Mouse (Mus musculus) adrenal gland, postnatal 36 days (tissue): ENCODE results near the gene Polr1c. TPM values are rescaled to one million over a fixed set of nuclear protein-coding genes. Genes with fewer than 3 reads are reported as not detected.

Experiments used
- DNase-seq, 2 experiments: peaks; one replicate each; pipeline ENCODE4 v3.0.0; 2021; ENCODE audit warnings: mixed read lengths in 1 of 2
- microRNA-seq: library from miRNA; unstranded; fragments of <30 nt; microRNA quantifications from one replicate; pipeline ENCODE4 v1.2.0, GENCODE M21; 2021
- total RNA-seq, 2 experiments: library from RNA; stranded (reverse); gene quantifications; 2 replicates each; pipeline ENCODE4 v1.2.3; 2021

The Polr1c gene
- total RNA-seq, 2 experiments from 2014 or later = 97.8 to 119 TPM

GRCm38 (mm10) chr17:46210550-46210949, 37.3 kb downstream of the Polr1c start:
- DNase-seq = no peak

GRCm38 (mm10) chr17:46206676-46207075, 41.2 kb downstream of the Polr1c start:
- DNase-seq = no peak

- DNase-seq = peak; percentile 41 to 44
Observed at GRCm38 (mm10) chr17:46203078-46203477, 44.8 kb downstream of the Polr1c start.

GRCm38 (mm10) chr17:46202421-46203071, 45.3 kb downstream of the Polr1c start, which contains the start of the genes Polh and Xpo5:
TSS of gene Polh (minus strand) at chr17:46202645.
TSS of gene Xpo5 (plus strand) at chr17:46202782.
- DNase-seq = peak; percentile 94 to 96

- DNase-seq = peak; percentile 66 to 68
Observed at GRCm38 (mm10) chr17:46201151-46201550, 46.7 kb downstream of the Polr1c start.

Small RNAs within 50 kb of the gene (microRNA-seq; reads per million reads assigned to microRNA genes)
- not detected for gene Mir693

Other genes starting within 250 kb of the Polr1c start
- 100 to 1,000 TPM; 330 to 830 TPM for gene Vegfa, start 215.7 kb downstream of the Polr1c start, total RNA-seq
- 100 to 1,000 TPM in 1 of 2 experiments, 10 to 100 TPM in 1; 99.1 to 106 TPM for gene Mrps18a, start 137.1 kb downstream of the Polr1c start, total RNA-seq
- 10 to 100 TPM in 1 of 2 experiments, 1 to 10 TPM in 1; 7.9 to 12.8 TPM for gene Rsph9, start 103.8 kb downstream of the Polr1c start, total RNA-seq
- gene Mad2l1bp, start 94.5 kb downstream of the Polr1c start, total RNA-seq = 10 to 100 TPM; 19.7 to 20.1 TPM
- gene Gtpbp2, start 87.0 kb downstream of the Polr1c start, total RNA-seq = 10 to 100 TPM; 67.4 to 78.1 TPM
- gene Polh, start 45.4 kb downstream of the Polr1c start, total RNA-seq = 10 to 100 TPM; 43.3 to 45.3 TPM
- gene Xpo5, start 45.3 kb downstream of the Polr1c start, total RNA-seq = 10 to 100 TPM; 81.4 to 87.7 TPM
- gene Yipf3, start within 50 bp of the Polr1c start, total RNA-seq = 100 to 1,000 TPM; 137 to 176 TPM
- 1 to 10 TPM; 5.4 to 8.9 TPM for gene Lrrc73, start 5.5 kb upstream of the Polr1c start, total RNA-seq
- 10 to 100 TPM; 46.1 to 49.9 TPM for gene Tjap1, start 35.0 kb upstream of the Polr1c start, total RNA-seq
- gene Dlk2, start 49.4 kb upstream of the Polr1c start, total RNA-seq = under 1 TPM in 1 of 2 experiments, not detected in 1; 0.33 TPM
- 1 to 10 TPM; 6.8 to 7.4 TPM for gene Abcc10, start 80.3 kb upstream of the Polr1c start, total RNA-seq
- 10 to 100 TPM; 23.3 to 29.0 TPM for gene Zfp318, start 135.7 kb upstream of the Polr1c start, total RNA-seq
- 1 to 10 TPM in 1 of 2 experiments, under 1 TPM in 1; 0.43 to 1.1 TPM for gene Crip3, start 180.9 kb upstream of the Polr1c start, total RNA-seq
- gene Slc22a7, start 190.4 kb upstream of the Polr1c start, total RNA-seq = not detected
- gene Ttbk1, start 239.6 kb upstream of the Polr1c start, total RNA-seq = 1 to 10 TPM in 1 of 2 experiments, under 1 TPM in 1; 0.63 to 1.1 TPM
- gene Dnph1, start 248.7 kb upstream of the Polr1c start, total RNA-seq = 1 to 10 TPM; 4.2 to 6.9 TPM